Mouse (Mus musculus) hindbrain, embryonic 11.5 days (tissue): ENCODE data around the gene Adprhl1. TPM values are rescaled to one million over a fixed set of nuclear protein-coding genes. Genes with fewer than 3 reads are reported as not detected.

Experiments
- ATAC-seq: fragments of 200-750 bp; cut with Nextera tagmentation; 2 replicates; pipeline ENCODE4 v1.8.0; 2017; ENCODE audit warnings: mild to moderate bottlenecking, moderate TSS enrichment, moderate library complexity; ENCODE audit not compliant: low FRiP score
- DNase-seq: peaks from one replicate; pipeline ENCODE4 v3.0.0-alpha.2; 2015; ENCODE audit warnings: low spot score
- H3K27ac ChIP-seq: fragments of 300-500 bp; sonication (generic); 2 replicates; pipeline ENCODE4 v1.5.1; 2014; ENCODE audit warnings: mild to moderate bottlenecking, low read depth, low read length
- H3K27me3 ChIP-seq: fragments of 300-500 bp; sonication (generic); 2 replicates; pipeline ENCODE4 v1.6.1; 2014; ENCODE audit warnings: mild to moderate bottlenecking, low read length, moderate library complexity, mixed read lengths; ENCODE audit not compliant: control insufficient read depth, insufficient read depth
- H3K36me3 ChIP-seq: fragments of 300-500 bp; sonication (generic); 2 replicates; pipeline ENCODE4 v1.6.1; 2014; ENCODE audit warnings: mild to moderate bottlenecking, low read length, moderate library complexity, mixed read lengths; ENCODE audit not compliant: control insufficient read depth, insufficient read depth
- H3K4me1 ChIP-seq: fragments of 300-500 bp; sonication (generic); replicated peaks from 2 replicates; pipeline ENCODE4 v1.6.1; 2014; ENCODE audit warnings: low read length, mixed read lengths; ENCODE audit not compliant: control insufficient read depth, insufficient read depth
- H3K4me2 ChIP-seq: fragments of 300-500 bp; sonication (generic); replicated peaks from 2 replicates; pipeline ENCODE4 v1.6.1; 2014; ENCODE audit warnings: mild to moderate bottlenecking, low read depth, low read length
- H3K4me3 ChIP-seq: fragments of 300-500 bp; sonication (generic); 2 replicates; pipeline ENCODE4 v1.5.1; 2014; ENCODE audit warnings: low read depth, low read length
- H3K9ac ChIP-seq: fragments of 300-500 bp; sonication (generic); 2 replicates; pipeline ENCODE4 v1.6.1; 2014; ENCODE audit warnings: low read depth, low read length
- H3K9me3 ChIP-seq: fragments of 300-500 bp; sonication (generic); 2 replicates; pipeline ENCODE4 v1.6.1; 2016; ENCODE audit warnings: low read length; ENCODE audit not compliant: control insufficient read depth
- WGBS: fragments of 180-500 bp; shearing (Covaris S2); extraction: QIAGEN DNeasy Blood & Tissue Kit; methylation state at CpG from one replicate; pipeline ENCODE4 v1.1.7; 2014; 5-methylcytosine and 5-hydroxymethylcytosine counted together
- polyA plus RNA-seq: library from polyadenylated mRNA; unstranded; fragments of >200 nt; fragmentation: Nextera tagmentation; extraction: Ambion mirVana; gene quantifications from 2 replicates; pipeline ENCODE4 v1.2.1, GENCODE M21; 2014

Adprhl1 gene
- polyA plus RNA-seq, 1 experiment from 2014 or later = 0.26 TPM

DNA sequence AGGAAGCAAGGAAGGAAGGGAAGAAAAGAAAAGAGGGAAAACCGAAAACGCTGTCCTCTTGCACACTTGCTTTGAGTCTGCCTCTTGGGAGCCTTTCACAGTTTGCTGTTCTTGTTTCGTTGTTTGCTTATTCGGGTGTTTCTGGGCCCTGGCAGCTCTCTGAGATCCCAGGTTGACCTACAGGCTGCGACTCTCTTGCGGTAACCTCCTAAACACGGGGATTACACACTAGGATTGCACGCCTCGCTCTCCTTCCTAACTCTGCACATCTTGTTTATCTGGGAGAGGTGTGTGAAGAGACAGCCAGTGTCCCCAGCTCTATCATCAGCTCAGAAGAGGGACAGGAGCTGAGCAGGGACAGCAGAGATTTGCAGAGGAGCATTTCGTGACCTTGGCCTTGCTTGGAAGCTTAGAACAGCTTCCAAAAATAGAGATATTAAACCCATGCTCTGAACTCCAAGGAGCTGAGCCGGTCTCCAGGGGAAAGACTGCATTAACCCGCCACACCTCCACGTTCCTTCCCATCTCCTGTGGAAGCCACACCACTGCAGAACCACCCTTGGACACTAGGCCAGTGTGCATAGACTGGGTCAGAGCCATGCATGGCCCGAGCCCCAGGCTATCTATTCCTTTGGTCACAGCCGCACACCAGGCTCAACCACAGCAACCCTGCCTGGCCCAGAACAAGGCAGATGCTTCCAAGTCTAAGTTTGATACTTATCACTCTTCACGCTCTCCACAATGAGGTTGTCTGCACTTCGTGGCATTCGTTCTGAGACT is 72.9 kb downstream of the Adprhl1 start:
- Histone ChIP-seq H3K27me3 (no peaks in the 10 kb centered on the region), H3K27ac (no peak overlapping the region)

DNA sequence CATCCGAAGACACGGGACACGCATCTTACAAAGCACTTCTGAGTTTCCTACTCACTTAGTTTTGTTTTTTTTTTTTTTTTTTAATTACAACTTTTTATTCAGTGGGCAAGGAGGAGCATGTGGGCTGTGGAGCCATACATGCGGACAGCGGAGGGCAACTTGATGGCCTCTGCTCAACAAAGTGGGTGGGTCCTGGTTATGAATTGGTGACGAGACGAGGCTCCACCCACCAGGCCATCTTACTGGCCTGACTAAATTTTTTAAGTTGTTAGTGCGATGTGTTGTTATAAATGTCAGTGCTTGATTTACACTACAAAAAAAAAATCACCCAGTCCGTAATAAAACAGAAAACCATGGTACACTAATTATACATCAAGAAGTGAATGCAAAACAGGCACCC is 73.6 kb downstream of the Adprhl1 start:
- no peak overlapping the region for H3K9ac ChIP-seq
- H3K36me3 ChIP-seq = peaks cover 2% of the 10 kb centered on the region; the same call in 1 of the 2 replicates
- no peaks in the 10 kb centered on the region for H3K4me1 ChIP-seq
- H3K27me3 ChIP-seq = no peaks in the 10 kb centered on the region
- H3K4me3 ChIP-seq = no peak overlapping the region
- no peak overlapping the region for H3K4me2 ChIP-seq
- DNase-seq = no peak
- no peak for ATAC-seq
- WGBS = 90% methylated on average over 9 of the region's 9 CpGs
- no peaks in the 10 kb centered on the region for H3K9me3 ChIP-seq
- H3K27ac ChIP-seq = no peak overlapping the region

More for the DNA sequence above, 72.9 kb downstream of the Adprhl1 start:
- H3K9me3 ChIP-seq = no peaks in the 10 kb centered on the region
- no peak overlapping the region for H3K4me3 ChIP-seq
- ATAC-seq = no peak
- no peak for DNase-seq
- no peak overlapping the region for H3K9ac ChIP-seq
- WGBS = 85% methylated on average over 18 of the region's 18 CpGs
- no peak overlapping the region for H3K4me2 ChIP-seq
- H3K4me1 ChIP-seq = no peaks in the 10 kb centered on the region
- H3K36me3 ChIP-seq = peaks cover 2% of the 10 kb centered on the region; the same call in 1 of the 2 replicates

DNA sequence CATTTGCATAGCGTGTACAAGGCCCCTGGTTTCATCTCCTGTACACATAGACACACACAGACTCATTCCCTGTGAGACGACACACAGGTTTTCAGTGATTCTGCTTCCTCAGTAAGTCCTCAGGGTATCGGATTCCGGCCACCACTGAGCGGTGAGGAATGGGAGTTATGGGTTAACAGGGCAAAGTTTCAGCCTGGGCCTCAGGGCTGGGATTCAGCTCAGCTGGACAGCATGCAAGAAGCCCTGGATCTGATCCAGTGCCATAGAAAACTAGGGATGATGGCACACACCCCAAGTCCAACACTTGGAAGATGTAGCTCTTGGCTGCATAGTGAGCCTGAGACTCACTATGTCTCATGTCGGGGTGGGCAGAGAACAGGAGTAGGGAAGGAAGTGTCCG is 74.0 kb downstream of the Adprhl1 start:
- H3K9ac ChIP-seq = no peak overlapping the region
- DNase-seq = no peak
- H3K36me3 ChIP-seq = peaks cover 3% of the 10 kb centered on the region; the same call in 1 of the 2 replicates
- no peak overlapping the region for H3K4me2 ChIP-seq
- H3K4me1 ChIP-seq = no peaks in the 10 kb centered on the region
- no peaks in the 10 kb centered on the region for H3K27me3 ChIP-seq
- WGBS = 81% methylated on average over 7 of the region's 7 CpGs
- H3K27ac ChIP-seq = no peak overlapping the region
- ATAC-seq = no peak
- H3K4me3 ChIP-seq = no peak overlapping the region
- H3K9me3 ChIP-seq = no peaks in the 10 kb centered on the region

DNA sequence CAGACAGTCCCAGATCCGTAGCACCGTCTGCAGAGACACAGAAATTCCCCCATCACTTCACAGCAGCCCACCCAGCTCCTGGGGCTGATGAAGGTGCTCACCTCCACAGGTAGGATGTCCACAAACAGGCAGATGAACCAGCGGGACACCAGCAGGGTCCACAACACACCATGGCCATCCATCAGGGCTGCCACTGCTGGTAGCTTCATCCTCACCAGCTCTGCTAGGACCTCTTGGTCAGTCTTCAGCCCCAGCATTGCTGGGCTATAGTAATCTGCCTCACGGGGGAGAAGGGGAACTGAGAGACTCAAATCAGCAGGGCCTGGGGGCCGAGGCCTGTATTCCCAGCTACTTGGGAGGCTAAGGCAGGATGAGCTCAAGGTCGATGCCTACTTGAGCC is 74.5 kb downstream of the Adprhl1 start:
- H3K36me3 ChIP-seq = peaks cover 5% of the 10 kb centered on the region; the same call in 1 of the 2 replicates
- H3K9me3 ChIP-seq = no peaks in the 10 kb centered on the region
- WGBS = 75% methylated on average over 6 of the region's 6 CpGs
- no peak for DNase-seq
- no peak overlapping the region for H3K4me2 ChIP-seq
- no peak overlapping the region for H3K9ac ChIP-seq
- no peaks in the 10 kb centered on the region for H3K27me3 ChIP-seq
- H3K4me3 ChIP-seq = no peak overlapping the region
- no peak overlapping the region for H3K27ac ChIP-seq
- no peaks in the 10 kb centered on the region for H3K4me1 ChIP-seq
- no peak for ATAC-seq

DNA sequence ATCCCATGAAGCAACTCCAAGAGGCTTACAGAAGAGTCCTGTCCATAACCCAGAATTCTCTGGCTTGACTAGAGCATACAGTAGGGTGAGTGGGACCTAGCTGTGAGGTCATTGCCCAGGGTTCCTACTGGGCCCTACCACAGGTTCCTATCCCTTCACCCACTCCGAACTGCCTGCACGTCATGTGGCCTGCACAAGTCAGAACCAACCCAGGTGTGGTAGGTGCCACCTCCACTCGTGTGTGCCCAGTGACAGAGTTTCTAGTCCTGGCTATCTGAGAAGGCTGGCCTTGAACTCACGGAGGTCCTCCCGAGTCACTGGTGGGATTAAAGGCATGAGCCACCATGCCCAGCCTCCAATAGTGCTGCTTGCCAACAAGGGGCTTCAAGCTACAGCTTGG is 75.8 kb downstream of the Adprhl1 start:
- no peak overlapping the region for H3K4me2 ChIP-seq
- no peak overlapping the region for H3K27ac ChIP-seq
- WGBS = 95% methylated on average over 5 of the region's 5 CpGs
- H3K4me1 ChIP-seq = no peaks in the 10 kb centered on the region
- H3K27me3 ChIP-seq = no peaks in the 10 kb centered on the region
- ATAC-seq (no peak), DNase-seq (no peak)
- H3K9ac ChIP-seq = no peak overlapping the region
- H3K36me3 ChIP-seq = peaks cover 11% of the 10 kb centered on the region
- H3K4me3 ChIP-seq = no peak overlapping the region
- no peaks in the 10 kb centered on the region for H3K9me3 ChIP-seq

DNA sequence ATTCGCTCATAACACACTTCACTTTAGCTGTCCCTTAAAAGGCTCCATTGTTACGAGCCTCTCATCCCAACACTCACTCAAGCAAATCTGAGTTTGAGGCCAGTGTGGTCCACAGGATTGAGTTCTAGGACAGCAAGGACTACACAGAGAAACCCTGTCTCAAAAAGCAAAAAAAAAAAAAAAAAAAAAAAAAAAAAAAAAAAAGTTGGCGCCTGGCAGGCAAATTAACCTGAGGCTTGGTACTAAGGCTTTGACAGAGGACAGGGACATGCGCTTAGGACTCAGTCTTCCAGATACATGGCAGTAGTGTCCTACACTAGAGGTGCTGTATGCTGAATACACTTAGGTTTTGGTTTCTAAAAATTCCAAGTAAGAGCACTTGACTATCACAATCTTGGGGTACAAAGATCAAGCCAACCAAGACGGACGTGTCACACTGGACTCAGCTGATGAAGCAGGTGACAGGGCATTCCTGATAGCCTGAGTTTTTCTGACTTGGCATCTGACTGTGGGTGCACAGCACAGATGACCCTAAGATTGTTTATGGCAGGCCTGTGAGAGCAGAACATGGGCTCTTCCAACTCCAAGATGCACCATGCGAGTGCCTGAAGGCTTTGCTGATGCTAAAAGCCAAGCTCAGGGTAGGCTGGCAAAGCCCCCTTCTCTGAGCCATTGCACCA is 76.6 kb downstream of the Adprhl1 start:
- WGBS = 93% methylated on average over 7 of the region's 7 CpGs
- no peak for ATAC-seq
- Histone ChIP-seq H3K4me1 (no peaks in the 10 kb centered on the region), H3K4me3 (no peak overlapping the region), H3K36me3 (peaks cover 11% of the 10 kb centered on the region), H3K27ac (no peak overlapping the region), H3K9me3 (no peaks in the 10 kb centered on the region), H3K27me3 (no peaks in the 10 kb centered on the region), H3K4me2 (no peak overlapping the region), H3K9ac (no peak overlapping the region)
- no peak for DNase-seq

DNA sequence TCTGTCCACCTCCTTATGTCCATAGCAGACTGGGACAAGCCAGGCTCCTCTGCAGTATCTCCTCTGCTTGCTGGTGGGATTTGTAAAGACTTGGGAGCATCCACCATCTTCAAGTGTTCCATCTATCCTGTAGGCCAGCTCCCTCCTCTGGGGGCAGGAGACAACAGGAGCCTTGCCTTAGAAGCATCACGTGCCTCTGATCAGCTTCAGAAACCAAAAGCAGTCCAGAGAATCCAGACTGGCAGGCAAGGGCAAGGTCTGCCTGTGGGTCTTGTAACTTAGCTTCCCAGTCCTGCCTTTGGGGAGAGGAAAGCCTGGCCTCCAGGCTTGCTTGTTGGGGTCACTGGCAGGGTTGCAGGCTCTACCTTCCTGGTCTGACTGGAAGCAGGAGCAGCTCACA is 78.3 kb downstream of the Adprhl1 start:
- H3K4me3 ChIP-seq = no peak overlapping the region
- 100% methylated on average over 1 of the region's 1 CpGs for WGBS
- no peaks in the 10 kb centered on the region for H3K9me3 ChIP-seq
- no peak overlapping the region for H3K4me2 ChIP-seq
- peaks cover 11% of the 10 kb centered on the region for H3K36me3 ChIP-seq
- no peaks in the 10 kb centered on the region for H3K4me1 ChIP-seq
- ATAC-seq = no peak
- DNase-seq = no peak
- no peak overlapping the region for H3K27ac ChIP-seq
- no peak overlapping the region for H3K9ac ChIP-seq
- no peaks in the 10 kb centered on the region for H3K27me3 ChIP-seq

DNA sequence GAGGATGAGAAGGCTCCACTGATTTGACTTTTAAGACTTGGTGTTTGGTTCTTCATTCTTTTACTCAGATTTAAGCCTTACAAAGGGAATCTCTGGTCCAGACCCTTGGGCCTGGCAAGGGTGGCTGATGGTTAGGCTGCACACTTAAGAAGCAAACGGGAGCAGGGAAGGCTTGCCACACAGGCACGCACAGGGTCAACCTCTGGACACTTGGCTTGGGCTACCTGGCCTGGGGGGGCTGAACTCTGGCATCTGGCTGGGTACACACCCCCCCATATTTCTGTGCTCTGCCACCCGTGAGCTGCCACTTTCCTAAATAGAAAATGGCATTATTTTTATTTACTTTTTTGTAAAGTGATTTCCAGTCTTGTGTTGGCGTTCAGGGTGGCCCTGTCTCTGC is 79.2 kb downstream of the Adprhl1 start:
- 91% methylated on average over 4 of the region's 4 CpGs for WGBS
- H3K36me3 ChIP-seq = peaks cover 11% of the 10 kb centered on the region

DNA sequence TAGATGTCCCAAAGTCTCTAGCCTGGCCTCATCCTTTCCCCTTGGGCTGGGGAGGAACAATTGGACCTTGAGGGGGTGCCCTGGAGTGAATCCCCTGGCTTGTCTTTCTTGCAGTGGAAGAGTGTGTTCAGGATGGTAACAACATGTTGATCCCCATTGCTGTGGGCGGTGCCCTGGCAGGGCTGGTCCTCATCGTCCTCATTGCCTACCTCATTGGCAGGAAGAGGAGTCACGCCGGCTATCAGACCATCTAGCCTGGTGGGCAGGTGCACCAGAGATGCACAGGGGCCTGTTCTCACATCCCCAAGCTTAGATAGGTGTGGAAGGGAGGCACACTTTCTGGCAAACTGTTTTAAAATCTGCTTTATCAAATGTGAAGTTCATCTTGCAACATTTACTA is 79.7 kb downstream of the Adprhl1 start:
- Histone ChIP-seq H3K27ac (no peak overlapping the region), H3K27me3 (no peaks in the 10 kb centered on the region), H3K9me3 (no peaks in the 10 kb centered on the region), H3K4me2 (no peak overlapping the region), H3K9ac (no peak overlapping the region), H3K4me3 (no peak overlapping the region), H3K4me1 (no peaks in the 10 kb centered on the region), H3K36me3 (peaks cover 11% of the 10 kb centered on the region)
- DNase-seq = no peak
- 96% methylated on average over 4 of the region's 4 CpGs for WGBS
- no peak for ATAC-seq

More for the DNA sequence above, 79.2 kb downstream of the Adprhl1 start:
- no peak overlapping the region for H3K27ac ChIP-seq
- H3K9me3 ChIP-seq = no peaks in the 10 kb centered on the region
- DNase-seq (no peak), ATAC-seq (no peak)
- H3K4me3 ChIP-seq = no peak overlapping the region
- H3K4me2 ChIP-seq = no peak overlapping the region
- no peaks in the 10 kb centered on the region for H3K27me3 ChIP-seq
- H3K9ac ChIP-seq = no peak overlapping the region
- no peaks in the 10 kb centered on the region for H3K4me1 ChIP-seq
